Mouse (Mus musculus): ENCODE measurements at regions not wholly inside any gene's neighbourhood (a gene's known extent, or its start where the extent isn't known, plus 50 kb on each side); places are given as distances from the start of the nearest gene placed in this dataset.

DNA sequence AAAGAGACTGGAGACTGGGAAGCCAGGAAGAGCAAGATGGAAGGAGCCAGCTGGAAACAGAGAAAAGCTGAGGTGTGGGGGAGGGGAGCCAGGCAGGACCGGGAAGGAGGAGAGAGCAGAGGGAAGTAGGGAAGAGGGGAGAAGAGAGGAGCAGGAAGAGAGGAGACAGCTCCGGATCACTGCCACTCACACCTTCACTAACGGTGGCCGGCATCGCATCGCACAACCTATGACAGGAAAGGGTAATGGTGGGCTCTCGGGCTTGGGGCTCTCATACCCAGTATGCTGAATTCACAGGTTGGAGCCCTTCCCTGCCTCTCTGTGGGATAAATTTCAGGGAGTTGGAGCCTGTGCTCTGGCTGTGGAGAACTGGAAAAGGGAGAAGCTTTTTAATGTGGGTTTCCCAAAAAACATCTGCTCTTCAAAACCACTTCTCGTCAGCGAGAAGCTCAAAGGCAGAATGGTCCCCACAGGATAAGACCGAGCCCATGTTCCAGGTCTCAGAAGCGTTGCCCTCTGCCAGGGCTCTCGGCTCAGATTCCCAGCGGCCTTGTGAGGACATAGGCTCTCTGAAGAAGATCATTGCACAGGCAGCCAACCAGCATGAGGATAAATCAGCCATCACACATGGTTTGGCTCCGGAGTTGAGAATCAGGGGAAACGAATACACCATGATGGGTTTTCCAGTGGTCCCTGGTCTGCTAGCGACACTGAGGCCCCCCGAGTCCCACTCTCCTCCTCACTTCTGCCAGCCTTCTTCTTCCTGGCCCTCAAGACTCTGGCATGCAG lies 53.8 kb upstream of the Coro2b start:
- 74% methylated on average over 17 of the region's 17 CpGs for WGBS

DNA sequence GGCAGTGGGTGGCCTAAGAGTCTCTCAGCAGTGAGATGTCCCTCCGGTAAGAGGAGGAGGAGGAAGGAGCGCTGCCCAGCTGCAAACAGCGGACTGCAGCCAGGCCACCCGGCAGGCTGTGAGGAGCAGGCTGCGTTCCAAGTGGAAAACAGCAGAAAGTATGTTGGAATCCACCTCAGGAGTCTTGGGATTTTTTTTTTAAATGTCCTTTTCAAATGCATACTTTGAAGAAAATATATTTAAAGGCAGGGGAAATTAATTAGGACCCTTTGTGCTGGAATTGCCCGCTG lies 54.3 kb upstream of the Coro2b start:
- Histone ChIP-seq H3K4me3 (no peak overlapping the region), H3K27me3 (no peaks in the 10 kb centered on the region), H3K9me3 (no peaks in the 10 kb centered on the region), H3K9ac (no peak overlapping the region), H3K4me1 (peaks cover 2% of the 10 kb centered on the region; the same call in 1 of the 2 replicates), H3K4me2 (replicated peaks) (no peak overlapping the region), H3K36me3 (no peaks in the 10 kb centered on the region), H3K27ac (peak overlapping the region; percentile 72; the same call in 1 of the 2 replicates)
- no peak for ATAC-seq (ENCODE audit: insufficient number of reproducible peaks, insufficient read depth, low FRiP score, low TSS enrichment)
- WGBS = 68% methylated on average over 6 of the region's 6 CpGs

More for the DNA sequence above, 53.8 kb upstream of the Coro2b start:
- H3K36me3 ChIP-seq = no peaks in the 10 kb centered on the region
- H3K4me2 ChIP-seq (replicated peaks) = no peak overlapping the region
- no peak overlapping the region for H3K4me3 ChIP-seq
- H3K4me1 ChIP-seq = peaks cover 2% of the 10 kb centered on the region; the same call in 1 of the 2 replicates
- H3K9me3 ChIP-seq = no peaks in the 10 kb centered on the region
- H3K9ac ChIP-seq = no peak overlapping the region
- ATAC-seq (ENCODE audit: insufficient number of reproducible peaks, insufficient read depth, low FRiP score, low TSS enrichment) = no peak
- H3K27ac ChIP-seq = peak overlapping the region; percentile 72; the same call in 1 of the 2 replicates
- no peaks in the 10 kb centered on the region for H3K27me3 ChIP-seq

DNA sequence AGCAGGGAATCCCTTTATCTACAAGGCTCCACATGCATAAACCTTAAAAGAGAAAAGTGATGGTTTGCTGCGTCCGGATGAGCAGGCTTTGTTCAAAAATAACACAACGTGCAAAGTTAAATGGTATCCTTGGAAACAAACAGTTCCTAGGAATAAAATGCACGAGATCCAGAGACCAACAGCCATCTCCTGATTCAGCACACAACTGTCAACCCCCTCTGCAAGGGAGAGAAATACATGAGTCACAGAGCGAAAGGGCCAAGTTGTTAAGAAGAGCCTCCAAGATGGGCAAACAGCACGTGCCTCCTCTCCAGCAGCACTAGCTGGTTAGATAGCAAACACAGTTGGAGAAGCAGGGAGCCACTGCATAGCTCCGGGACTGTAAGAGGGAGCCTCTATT lies 61.2 kb upstream of the Coro2b start:
- no peak overlapping the region for H3K4me2 ChIP-seq (replicated peaks)
- no peaks in the 10 kb centered on the region for H3K27me3 ChIP-seq
- no peaks in the 10 kb centered on the region for H3K36me3 ChIP-seq
- no peak overlapping the region for H3K27ac ChIP-seq
- ATAC-seq (ENCODE audit: insufficient number of reproducible peaks, insufficient read depth, low FRiP score, low TSS enrichment) = no peak
- no peak overlapping the region for H3K9ac ChIP-seq
- H3K9me3 ChIP-seq = no peaks in the 10 kb centered on the region
- H3K4me1 ChIP-seq = no peaks in the 10 kb centered on the region
- no peak overlapping the region for H3K4me3 ChIP-seq
- 84% methylated on average over 7 of the region's 7 CpGs for WGBS

DNA sequence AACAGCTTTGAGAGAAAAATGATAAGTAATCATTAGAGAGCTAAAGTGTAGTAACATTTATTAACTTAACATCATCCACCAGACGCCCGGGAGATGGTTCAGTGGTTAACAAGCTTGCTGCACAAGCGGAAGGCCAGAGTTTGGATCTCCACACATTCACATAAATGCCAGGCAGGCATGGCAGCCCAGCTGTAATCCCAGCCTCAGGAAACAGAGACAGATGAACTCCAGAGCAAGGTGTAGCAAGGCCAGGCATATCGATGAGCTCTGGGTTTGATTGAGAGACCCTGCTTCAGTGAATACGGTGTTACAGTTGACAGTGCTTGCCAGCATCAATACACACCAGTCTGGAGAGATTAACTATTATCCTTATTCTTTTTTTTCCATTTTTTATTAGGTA lies 62.1 kb upstream of the Coro2b start:
- WGBS = 90% methylated on average over 5 of the region's 5 CpGs
- Histone ChIP-seq H3K36me3 (no peaks in the 10 kb centered on the region), H3K4me2 (replicated peaks) (no peak overlapping the region)

DNA sequence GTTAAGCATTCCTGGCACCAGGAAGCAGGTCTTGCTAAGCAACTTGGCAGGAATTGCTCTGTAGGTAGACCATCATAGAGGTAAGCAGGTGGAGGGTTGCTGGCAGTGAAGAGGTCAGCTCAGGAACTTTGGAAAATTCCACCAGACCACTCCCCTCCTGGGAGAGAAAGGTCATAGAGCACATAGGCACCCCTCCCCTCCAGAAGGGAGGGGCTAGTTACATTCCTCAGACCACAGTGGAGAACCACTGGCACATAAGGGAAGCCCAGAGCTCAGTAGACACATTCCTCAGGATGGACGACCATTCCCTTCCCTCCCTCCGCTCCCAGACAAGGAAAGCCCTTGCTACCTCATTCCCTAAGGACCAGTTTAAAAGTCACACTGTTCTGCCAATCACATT lies 67.1 kb upstream of the Itga11 start:
- H3K4me3 ChIP-seq = no peak overlapping the region
- no peak overlapping the region for H3K9ac ChIP-seq
- no peaks in the 10 kb centered on the region for H3K27me3 ChIP-seq
- ATAC-seq (ENCODE audit: insufficient number of reproducible peaks, insufficient read depth, low FRiP score, low TSS enrichment) = no peak
- 78% methylated on average over 2 of the region's 2 CpGs for WGBS
- no peaks in the 10 kb centered on the region for H3K9me3 ChIP-seq
- no peak overlapping the region for H3K27ac ChIP-seq
- H3K4me1 ChIP-seq = peaks cover 18% of the 10 kb centered on the region; the same call in 1 of the 2 replicates
- no peaks in the 10 kb centered on the region for H3K36me3 ChIP-seq
- H3K4me2 ChIP-seq (replicated peaks) = no peak overlapping the region

More for the DNA sequence above, 62.1 kb upstream of the Coro2b start:
- no peak for ATAC-seq (ENCODE audit: insufficient number of reproducible peaks, insufficient read depth, low FRiP score, low TSS enrichment)
- Histone ChIP-seq H3K27ac (no peak overlapping the region), H3K9ac (no peak overlapping the region), H3K4me3 (no peak overlapping the region), H3K27me3 (no peaks in the 10 kb centered on the region), H3K9me3 (no peaks in the 10 kb centered on the region), H3K4me1 (no peaks in the 10 kb centered on the region)

- Histone ChIP-seq H3K9me3 (no peaks in the 10 kb centered on the region), H3K27me3 (no peaks in the 10 kb centered on the region), H3K4me2 (replicated peaks) (no peak overlapping the region), H3K36me3 (no peaks in the 10 kb centered on the region), H3K4me3 (no peak overlapping the region), H3K9ac (no peak overlapping the region), H3K27ac (peak overlapping the region; percentile 75), H3K4me1 (peaks cover 24% of the 10 kb centered on the region; the same call in 1 of the 2 replicates)
- WGBS = 24% methylated on average over 2 of the region's 2 CpGs
- ATAC-seq (ENCODE audit: insufficient number of reproducible peaks, insufficient read depth, low FRiP score, low TSS enrichment) = no peak
Observed at GRCm38 (mm10) chr9:62611452-62611851, 66.2 kb upstream of the Itga11 start.

GRCm38 (mm10) chr9:62613053-62613452 lies 64.6 kb upstream of the Itga11 start:
- H3K27me3 ChIP-seq = no peaks in the 10 kb centered on the region
- ATAC-seq (ENCODE audit: insufficient number of reproducible peaks, insufficient read depth, low FRiP score, low TSS enrichment) = peak; percentile 69
- WGBS = 37% methylated on average over 2 of the region's 2 CpGs
- no peaks in the 10 kb centered on the region for H3K36me3 ChIP-seq
- H3K9ac ChIP-seq = no peak overlapping the region
- no peaks in the 10 kb centered on the region for H3K9me3 ChIP-seq
- no peak overlapping the region for H3K4me3 ChIP-seq
- H3K4me1 ChIP-seq = peaks cover 24% of the 10 kb centered on the region; the same call in 1 of the 2 replicates
- no peak overlapping the region for H3K4me2 ChIP-seq (replicated peaks)
- H3K27ac ChIP-seq = peak overlapping the region; percentile 75

DNA sequence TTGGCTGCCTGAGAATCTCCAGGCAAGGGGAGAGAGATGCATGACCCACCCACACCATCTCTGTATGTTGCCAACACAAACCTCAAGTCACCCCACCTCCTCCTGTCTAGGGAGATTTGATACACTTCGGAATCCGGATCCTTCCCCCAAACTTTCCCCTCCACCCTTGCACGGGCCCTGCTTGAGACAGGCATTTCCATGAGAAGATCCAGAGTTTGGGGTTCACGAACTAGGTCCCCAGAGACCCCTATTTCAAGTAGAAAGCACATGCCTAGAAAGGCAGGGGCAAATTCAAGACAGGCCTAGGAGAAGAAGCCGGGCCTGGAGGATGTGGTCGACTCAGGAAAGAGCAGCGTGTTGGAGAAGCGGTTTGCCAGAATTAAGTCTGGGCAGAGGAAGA lies 63.8 kb upstream of the Itga11 start:
- Histone ChIP-seq H3K27me3 (no peaks in the 10 kb centered on the region), H3K4me3 (no peak overlapping the region), H3K4me2 (replicated peaks) (no peak overlapping the region), H3K9ac (no peak overlapping the region), H3K4me1 (peaks cover 24% of the 10 kb centered on the region; the same call in 1 of the 2 replicates), H3K27ac (peak overlapping the region; percentile 75), H3K9me3 (no peaks in the 10 kb centered on the region), H3K36me3 (no peaks in the 10 kb centered on the region)
- 64% methylated on average over 8 of the region's 8 CpGs for WGBS
- ATAC-seq (ENCODE audit: insufficient number of reproducible peaks, insufficient read depth, low FRiP score, low TSS enrichment) = no peak

GRCm38 (mm10) chr9:62614950-62615349 lies 62.7 kb upstream of the Itga11 start:
- Histone ChIP-seq H3K4me2 (replicated peaks) (no peak overlapping the region), H3K9ac (no peak overlapping the region), H3K9me3 (no peaks in the 10 kb centered on the region), H3K4me1 (peaks cover 24% of the 10 kb centered on the region; the same call in 1 of the 2 replicates), H3K27me3 (no peaks in the 10 kb centered on the region), H3K4me3 (no peak overlapping the region), H3K36me3 (no peaks in the 10 kb centered on the region), H3K27ac (no peak overlapping the region)
- WGBS = 76% methylated on average over 4 of the region's 4 CpGs
- no peak for ATAC-seq (ENCODE audit: insufficient number of reproducible peaks, insufficient read depth, low FRiP score, low TSS enrichment)

DNA sequence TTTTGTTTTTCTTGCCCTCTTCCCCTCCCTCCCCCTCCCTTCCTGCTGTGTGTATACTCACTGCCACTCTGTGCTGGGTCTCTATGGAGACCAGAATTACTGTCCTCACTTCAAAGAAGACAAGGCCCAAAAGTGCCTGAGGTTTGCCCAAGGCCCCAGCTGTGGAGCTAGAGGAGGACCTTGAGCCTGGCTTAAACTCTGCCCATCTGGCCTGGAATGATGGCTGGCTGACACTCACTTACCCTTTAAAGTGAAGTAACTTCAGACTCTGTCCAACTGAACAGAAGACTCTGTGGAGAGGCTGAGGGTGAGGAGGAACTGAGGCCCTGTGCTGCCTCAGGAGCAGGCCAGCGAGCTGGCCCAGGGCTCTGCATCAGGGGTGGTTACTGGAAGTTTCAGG lies 61.8 kb upstream of the Itga11 start:
- Histone ChIP-seq H3K27me3 (no peaks in the 10 kb centered on the region), H3K4me3 (no peak overlapping the region), H3K4me1 (peaks cover 24% of the 10 kb centered on the region; the same call in 1 of the 2 replicates), H3K9me3 (no peaks in the 10 kb centered on the region), H3K27ac (no peak overlapping the region), H3K36me3 (no peaks in the 10 kb centered on the region), H3K9ac (no peak overlapping the region), H3K4me2 (replicated peaks) (no peak overlapping the region)
- no peak for ATAC-seq (ENCODE audit: insufficient number of reproducible peaks, insufficient read depth, low FRiP score, low TSS enrichment)
- WGBS = 50% methylated on average over 1 of the region's 1 CpGs

GRCm38 (mm10) chr9:62618994-62619393 lies 58.6 kb upstream of the Itga11 start:
- no peaks in the 10 kb centered on the region for H3K36me3 ChIP-seq
- 90% methylated on average over 1 of the region's 1 CpGs for WGBS
- no peak for ATAC-seq (ENCODE audit: insufficient number of reproducible peaks, insufficient read depth, low FRiP score, low TSS enrichment)

GRCm38 (mm10) chr9:62620901-62621445 lies 56.7 kb upstream of the Itga11 start:
- no peak overlapping the region for H3K9ac ChIP-seq
- ATAC-seq (ENCODE audit: insufficient number of reproducible peaks, insufficient read depth, low FRiP score, low TSS enrichment) = no peak
- no peaks in the 10 kb centered on the region for H3K9me3 ChIP-seq
- H3K27ac ChIP-seq = no peak overlapping the region
- no peak overlapping the region for H3K4me2 ChIP-seq (replicated peaks)
- H3K4me1 ChIP-seq = 0 out of 2 replicates have a peak, but pooled peaks cover 2% of the 10 kb centered on the region
- H3K36me3 ChIP-seq = no peaks in the 10 kb centered on the region
- WGBS = 69% methylated on average over 9 of the region's 9 CpGs
- H3K27me3 ChIP-seq = no peaks in the 10 kb centered on the region
- H3K4me3 ChIP-seq = no peak overlapping the region

More at GRCm38 (mm10) chr9:62618994-62619393, 58.6 kb upstream of the Itga11 start:
- no peak overlapping the region for H3K27ac ChIP-seq
- H3K9ac ChIP-seq = no peak overlapping the region
- no peaks in the 10 kb centered on the region for H3K9me3 ChIP-seq
- H3K4me3 ChIP-seq = no peak overlapping the region
- H3K4me1 ChIP-seq = peaks cover 11% of the 10 kb centered on the region; the same call in 1 of the 2 replicates
- H3K4me2 ChIP-seq (replicated peaks) = no peak overlapping the region
- H3K27me3 ChIP-seq = no peaks in the 10 kb centered on the region

All from embryonic facial prominence, embryonic 12.5 days (tissue).